Mouse (Mus musculus): ENCODE data around the gene St3gal3.

DNA sequence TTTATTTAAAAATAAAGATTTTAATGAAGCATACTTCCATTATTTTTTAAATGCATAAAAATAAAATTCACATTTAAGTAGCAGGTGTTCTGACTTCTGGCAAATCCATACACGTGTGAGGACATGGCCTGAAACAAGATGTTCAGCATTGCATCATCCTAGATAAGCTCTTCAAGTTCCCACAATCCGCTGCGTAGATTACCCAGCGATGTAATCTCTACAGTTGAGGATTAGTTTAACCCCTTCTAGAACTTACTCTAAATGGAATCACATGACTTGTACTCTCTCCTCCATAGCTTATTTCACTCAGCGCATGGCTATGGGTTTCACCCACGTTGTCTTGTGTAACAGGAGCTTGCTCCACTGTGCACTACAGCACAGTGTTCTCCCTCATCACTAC, 33.2 kb downstream of the St3gal3 start:
- TF ChIP-seq CTCF (IDR thresholded peaks at IDR 0.05; ENCODE audit: low read depth, low read length), result no peak
- TF ChIP-seq GATA1 (IDR thresholded peaks at IDR 0.05; ENCODE audit: borderline replicate concordance, low read length), result no peak

Measured in G1E (cell line).